Mouse (Mus musculus) kidney, embryonic 16.5 days (tissue): Measurements from ENCODE around the gene Ptprh. TPM values are rescaled to one million over a fixed set of nuclear protein-coding genes. Genes with fewer than 3 reads are reported as not detected.
A peak's percentile ranks its signal among the peaks of the same experiment; 100 is the strongest.

ENCODE experiments used
- ATAC-seq: fragments of 200-750 bp; cut with Nextera tagmentation; 2 replicates; pipeline ENCODE4 v1.8.0; 2017; ENCODE audit warnings: moderate TSS enrichment; ENCODE audit not compliant: low FRiP score, low TSS enrichment
- H3K27ac ChIP-seq: fragments of 300-500 bp; sonication (generic); 2 replicates; pipeline ENCODE4 v1.5.1; 2014; ENCODE audit warnings: low read length
- H3K27me3 ChIP-seq: fragments of 300-500 bp; sonication (generic); 2 replicates; pipeline ENCODE4 v1.6.1; 2014; ENCODE audit warnings: low read length, control low read depth, mixed read lengths; ENCODE audit not compliant: insufficient read depth
- H3K36me3 ChIP-seq: fragments of 300-500 bp; sonication (generic); 2 replicates; pipeline ENCODE4 v1.6.1; 2014; ENCODE audit warnings: low read length, control low read depth, mixed read lengths; ENCODE audit not compliant: insufficient read depth
- H3K4me1 ChIP-seq: fragments of 300-500 bp; sonication (generic); 2 replicates; pipeline ENCODE4 v1.6.1; 2014; ENCODE audit warnings: low read length, control low read depth, mixed read lengths; ENCODE audit not compliant: insufficient read depth
- H3K4me2 ChIP-seq: fragments of 300-500 bp; sonication (generic); replicated peaks from 2 replicates; pipeline ENCODE4 v1.6.1; 2014; ENCODE audit warnings: low read depth, low read length
- H3K4me3 ChIP-seq: fragments of 300-500 bp; sonication (generic); 2 replicates; pipeline ENCODE4 v1.5.1; 2014; ENCODE audit warnings: mild to moderate bottlenecking, low read length
- H3K9ac ChIP-seq: fragments of 300-500 bp; sonication (generic); replicated peaks from 2 replicates; pipeline ENCODE4 v1.6.1; 2014; ENCODE audit warnings: low read length
- H3K9me3 ChIP-seq: fragments of 300-500 bp; sonication (generic); 2 replicates; pipeline ENCODE4 v1.6.1; 2016; ENCODE audit warnings: low read length, control low read depth
- WGBS: fragments of 180-500 bp; shearing (Covaris S2); extraction: QIAGEN DNeasy Blood & Tissue Kit; methylation state at CpG from one replicate; pipeline ENCODE4 v1.1.7; 2014; 5-methylcytosine and 5-hydroxymethylcytosine counted together
- polyA plus RNA-seq: library from polyadenylated mRNA; unstranded; fragments of >200 nt; fragmentation: Nextera tagmentation; extraction: Ambion mirVana; gene quantifications from 2 replicates; pipeline ENCODE4 v1.2.1, GENCODE M21; 2015

Gene Ptprh
- polyA plus RNA-seq, 1 experiment from 2014 or later: not detected

DNA sequence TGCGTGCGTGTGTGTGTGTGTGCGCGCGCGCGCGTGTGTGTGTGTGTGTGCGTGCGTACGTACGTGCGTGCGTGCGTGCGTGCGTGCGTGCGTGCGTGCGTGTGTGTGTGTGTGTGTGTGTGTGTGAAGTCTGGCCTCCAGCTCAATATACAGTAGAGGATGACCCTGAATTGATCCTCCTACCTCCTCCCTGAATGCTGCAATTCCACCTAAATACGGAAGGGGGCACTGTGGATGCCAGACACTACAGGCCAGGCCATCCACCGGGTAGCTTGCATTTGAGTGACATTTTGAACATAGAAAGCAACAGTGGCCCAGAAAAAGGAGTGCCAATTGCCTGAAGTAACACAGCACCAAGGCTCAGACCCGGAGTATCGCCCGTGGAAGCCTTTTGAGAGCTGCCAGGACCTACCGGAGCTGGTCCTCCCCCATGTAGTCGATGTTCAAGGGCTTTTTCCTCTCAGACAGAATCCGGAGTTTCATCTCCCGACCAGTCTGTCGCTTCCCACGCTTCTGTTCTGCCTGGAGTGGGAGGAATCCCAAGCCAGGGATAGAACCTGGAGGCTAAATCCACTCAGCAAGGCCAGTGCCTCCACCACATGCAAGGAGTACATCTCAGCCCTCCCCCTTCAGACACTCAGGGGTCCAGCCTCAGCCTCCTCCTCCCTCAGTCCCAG lies 95.6 kb downstream of the Ptprh start:
- Histone ChIP-seq H3K4me1 (peaks cover 11% of the 10 kb centered on the region), H3K9ac (no peak overlapping the region), H3K36me3 (no peaks in the 10 kb centered on the region), H3K4me3 (no peak overlapping the region), H3K27ac (no peak overlapping the region), H3K27me3 (no peaks in the 10 kb centered on the region), H3K9me3 (no peaks in the 10 kb centered on the region), H3K4me2 (no peak overlapping the region)
- 69% methylated on average over 11 of the region's 32 CpGs for WGBS
- no peak for ATAC-seq

GRCm38 (mm10) chr7:4507220-4507619 lies 96.6 kb downstream of the Ptprh start:
- no peaks in the 10 kb centered on the region for H3K36me3 ChIP-seq
- no peak overlapping the region for H3K27ac ChIP-seq
- H3K9ac ChIP-seq: no peak overlapping the region
- H3K9me3 ChIP-seq: no peaks in the 10 kb centered on the region
- 59% methylated on average over 3 of the region's 4 CpGs for WGBS
- H3K4me3 ChIP-seq: no peak overlapping the region
- H3K4me1 ChIP-seq: peaks cover 11% of the 10 kb centered on the region
- no peak for ATAC-seq
- no peaks in the 10 kb centered on the region for H3K27me3 ChIP-seq
- no peak overlapping the region for H3K4me2 ChIP-seq

- peak overlapping the region; percentile 29 for H3K27ac ChIP-seq
- H3K36me3 ChIP-seq: no peaks in the 10 kb centered on the region
- no peak overlapping the region for H3K4me3 ChIP-seq
- no peak overlapping the region for H3K9ac ChIP-seq
- no peaks in the 10 kb centered on the region for H3K9me3 ChIP-seq
- ATAC-seq: no peak
- peaks cover 20% of the 10 kb centered on the region for H3K4me1 ChIP-seq
- no peak overlapping the region for H3K4me2 ChIP-seq
- no peaks in the 10 kb centered on the region for H3K27me3 ChIP-seq
- 43% methylated on average over 11 of the region's 11 CpGs for WGBS
These were observed 99.0 kb downstream of the Ptprh start for GRCm38 (mm10) chr7:4504646-4505435.

GRCm38 (mm10) chr7:4503858-4504257 lies 100.0 kb downstream of the Ptprh start:
- Histone ChIP-seq H3K4me1 (peaks cover 24% of the 10 kb centered on the region), H3K36me3 (no peaks in the 10 kb centered on the region), H3K27ac (0 out of 2 replicates have a peak overlapping the region, but pooled peaks have one; percentile 29), H3K4me2 (no peak overlapping the region), H3K4me3 (no peak overlapping the region), H3K9me3 (no peaks in the 10 kb centered on the region), H3K9ac (no peak overlapping the region), H3K27me3 (no peaks in the 10 kb centered on the region)
- ATAC-seq: no peak
- 86% methylated on average over 5 of the region's 5 CpGs for WGBS

GRCm38 (mm10) chr7:4503100-4503499 lies 100.7 kb downstream of the Ptprh start:
- 80% methylated on average over 4 of the region's 4 CpGs for WGBS
- Histone ChIP-seq H3K36me3 (no peaks in the 10 kb centered on the region), H3K27ac (no peak overlapping the region), H3K9ac (no peak overlapping the region), H3K9me3 (no peaks in the 10 kb centered on the region), H3K4me1 (peaks cover 31% of the 10 kb centered on the region), H3K27me3 (no peaks in the 10 kb centered on the region), H3K4me3 (no peak overlapping the region), H3K4me2 (no peak overlapping the region)
- no peak for ATAC-seq

- no peaks in the 10 kb centered on the region for H3K9me3 ChIP-seq
- H3K4me1 ChIP-seq: peaks cover 34% of the 10 kb centered on the region
- no peaks in the 10 kb centered on the region for H3K36me3 ChIP-seq
- no peak for ATAC-seq
- 9% methylated on average over 14 of the region's 14 CpGs for WGBS
- peak overlapping the region; percentile 90; the same call in 1 of the 2 replicates for H3K9ac ChIP-seq
- peak overlapping the region; percentile 70 for H3K4me2 ChIP-seq
- H3K4me3 ChIP-seq: peak overlapping the region; percentile 66
- peak overlapping the region; percentile 95 for H3K27ac ChIP-seq
- H3K27me3 ChIP-seq: no peaks in the 10 kb centered on the region
These were observed 101.3 kb downstream of the Ptprh start for GRCm38 (mm10) chr7:4502421-4503090.

DNA sequence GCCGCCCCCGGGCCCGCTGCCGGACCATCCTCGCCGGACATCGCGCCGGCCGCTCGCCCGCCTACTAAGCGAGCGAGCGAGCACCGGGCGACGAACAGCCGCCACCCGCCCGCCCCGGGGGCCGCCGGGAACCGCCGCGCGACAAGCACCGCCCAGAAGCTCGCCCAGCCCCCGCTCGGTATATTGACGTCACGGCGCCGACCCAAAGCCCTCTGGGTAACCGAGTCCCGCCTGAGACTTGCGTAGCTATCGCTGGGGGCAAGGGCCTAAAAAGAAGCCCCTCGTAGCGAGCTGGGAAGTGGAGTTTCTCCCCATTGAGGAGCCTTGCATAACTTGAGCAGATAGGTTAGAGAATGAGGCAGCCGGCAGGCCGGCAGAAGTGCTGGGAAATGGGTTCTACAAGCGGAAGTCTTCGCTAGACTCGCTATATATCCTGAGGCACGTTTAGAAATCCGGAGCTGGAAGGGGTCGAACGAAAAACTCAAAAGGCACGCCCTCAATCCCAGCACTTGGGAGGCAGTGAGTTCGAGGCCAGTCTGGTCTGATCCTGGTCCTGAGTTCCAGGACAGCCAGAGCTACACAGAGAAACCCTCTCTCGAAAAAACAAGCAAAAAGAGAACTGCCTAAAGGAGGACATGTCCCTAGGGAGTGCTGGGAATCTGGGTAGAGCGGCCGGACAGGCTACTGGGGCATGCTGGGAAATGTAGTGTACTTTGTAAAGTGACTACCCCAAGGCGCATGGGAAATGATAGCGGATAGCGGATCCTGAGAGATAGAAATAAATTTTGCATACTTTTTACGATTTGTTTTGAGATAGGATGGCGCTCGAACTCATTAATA lies 102.1 kb downstream of the Ptprh start, which contains the start of gene Ppp1r12c:
TSS of gene Ppp1r12c (minus strand) at position 123 of the 840 bp plus-strand sequence.
- peak within 1 kb of the TSS; percentile 95 for H3K27ac ChIP-seq
- H3K27me3 ChIP-seq: no peaks in the 10 kb centered on the region
- 1% methylated on average over 56 of the region's 62 CpGs for WGBS
- no peaks in the 10 kb centered on the region for H3K9me3 ChIP-seq
- H3K4me3 ChIP-seq: peak within 1 kb of the TSS; percentile 66
- H3K9ac ChIP-seq: peak within 1 kb of the TSS; percentile 90
- no peaks in the 10 kb centered on the region for H3K36me3 ChIP-seq
- peak; percentile 93 for ATAC-seq
- peaks cover 34% of the 10 kb centered on the region for H3K4me1 ChIP-seq
- peak within 1 kb of the TSS; percentile 70 for H3K4me2 ChIP-seq

- WGBS: 0% methylated on average over 29 of the region's 52 CpGs
These were observed 102.9 kb downstream of the Ptprh start for GRCm38 (mm10) chr7:4500892-4501471.

DNA sequence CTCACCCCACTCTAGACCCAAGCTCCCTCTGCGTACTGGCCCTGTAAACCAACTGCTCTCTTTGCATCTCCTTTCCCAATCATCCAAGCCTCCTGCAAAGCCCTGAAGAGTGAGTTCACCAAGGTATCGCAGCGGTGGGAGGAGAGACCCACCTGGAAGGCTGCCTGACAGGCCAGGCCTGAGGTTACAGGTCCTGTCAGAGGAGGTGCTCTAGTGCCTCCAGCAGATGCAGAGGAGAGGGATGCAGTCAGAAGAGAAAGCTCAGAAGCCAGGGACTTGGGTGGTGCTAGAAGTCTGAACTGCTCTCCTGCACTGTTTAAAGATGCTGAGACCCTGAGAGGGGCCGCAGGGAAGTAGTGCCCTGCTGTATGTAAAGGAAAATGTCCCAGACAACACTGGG lies 104.8 kb downstream of the Ptprh start:
- H3K4me3 ChIP-seq: no peak overlapping the region
- no peak for ATAC-seq
- H3K4me2 ChIP-seq: no peak overlapping the region
- no peak overlapping the region for H3K9ac ChIP-seq
- 94% methylated on average over 4 of the region's 4 CpGs for WGBS
- peaks cover 12% of the 10 kb centered on the region; the same call in 1 of the 2 replicates for H3K36me3 ChIP-seq
- no peak overlapping the region for H3K27ac ChIP-seq
- peaks cover 28% of the 10 kb centered on the region for H3K4me1 ChIP-seq
- no peaks in the 10 kb centered on the region for H3K27me3 ChIP-seq
- H3K9me3 ChIP-seq: no peaks in the 10 kb centered on the region

More at GRCm38 (mm10) chr7:4500892-4501471, 102.9 kb downstream of the Ptprh start:
- Histone ChIP-seq H3K9ac (peak overlapping the region; percentile 90), H3K27ac (peak overlapping the region; percentile 95; the same call in 1 of the 2 replicates), H3K4me1 (peaks cover 34% of the 10 kb centered on the region), H3K4me2 (peak overlapping the region; percentile 70), H3K36me3 (peaks cover 7% of the 10 kb centered on the region; the same call in 1 of the 2 replicates), H3K4me3 (peak overlapping the region; percentile 66), H3K27me3 (no peaks in the 10 kb centered on the region), H3K9me3 (no peaks in the 10 kb centered on the region)
- peak; percentile 53 for ATAC-seq
